Mouse (Mus musculus) midbrain, postnatal 0 days (tissue): ENCODE results near the gene BC025920. TPM values are rescaled to one million over a fixed set of nuclear protein-coding genes. Genes with fewer than 3 reads are reported as not detected.

Experiments
- ATAC-seq: fragments of 200-750 bp; cut with Nextera tagmentation; 2 replicates; pipeline ENCODE4 v1.8.0; 2017; ENCODE audit warnings: moderate number of reproducible peaks, mild to moderate bottlenecking, moderate TSS enrichment, moderate library complexity; ENCODE audit not compliant: low FRiP score
- DNase-seq: peaks from one replicate; pipeline ENCODE4 v3.0.0-alpha.2; 2015; ENCODE audit warnings: low spot score
- H3K27ac ChIP-seq: fragments of 300-500 bp; sonication (generic); 2 replicates; pipeline ENCODE4 v1.5.1; 2014; ENCODE audit warnings: low read depth, mild to moderate bottlenecking, low read length, mixed read lengths
- H3K27me3 ChIP-seq: fragments of 300-500 bp; sonication (generic); 2 replicates; pipeline ENCODE4 v1.6.1; 2014; ENCODE audit warnings: low read length, control low read depth, mixed read lengths; ENCODE audit not compliant: insufficient read depth
- H3K36me3 ChIP-seq: fragments of 300-500 bp; sonication (generic); 2 replicates; pipeline ENCODE4 v1.6.1; 2014; ENCODE audit warnings: low read length, control low read depth, mixed read lengths; ENCODE audit not compliant: insufficient read depth
- H3K4me1 ChIP-seq: fragments of 300-500 bp; sonication (generic); 2 replicates; pipeline ENCODE4 v1.6.1; 2014; ENCODE audit warnings: mild to moderate bottlenecking, control low read depth, antibody characterized with exemption, low read length, mixed read lengths; ENCODE audit not compliant: insufficient read depth
- H3K4me2 ChIP-seq: fragments of 300-500 bp; sonication (generic); 2 replicates; pipeline ENCODE4 v1.6.1; 2014; ENCODE audit warnings: low read depth, mild to moderate bottlenecking, low read length, mixed read lengths; ENCODE audit not compliant: poor library complexity, severe bottlenecking
- H3K4me3 ChIP-seq: fragments of 300-500 bp; sonication (generic); 2 replicates; pipeline ENCODE4 v1.5.1; 2014; ENCODE audit warnings: low read depth, mild to moderate bottlenecking, low read length, moderate library complexity
- H3K9ac ChIP-seq: fragments of 300-500 bp; sonication (generic); replicated peaks from 2 replicates; pipeline ENCODE4 v1.6.1; 2014; ENCODE audit warnings: mild to moderate bottlenecking, low read length, moderate library complexity, mixed read lengths; ENCODE audit not compliant: poor library complexity, severe bottlenecking
- H3K9me3 ChIP-seq: fragments of 300-500 bp; sonication (generic); 2 replicates; pipeline ENCODE4 v1.6.1; 2016; ENCODE audit warnings: low read length, control low read depth
- CTCF ChIP-seq: IDR thresholded peaks from 2 replicates; pipeline ENCODE4 v1.5.1; 2016; ENCODE audit warnings: antibody characterized with exemption, mild to moderate bottlenecking
- WGBS: fragments of 180-500 bp; shearing (Covaris S2); extraction: QIAGEN DNeasy Blood & Tissue Kit; methylation state at CpG from one replicate; pipeline ENCODE4 v1.1.7; 2014; 5-methylcytosine and 5-hydroxymethylcytosine counted together
- polyA plus RNA-seq: library from polyadenylated mRNA; unstranded; fragments of >200 nt; fragmentation: Nextera tagmentation; extraction: Ambion mirVana; gene quantifications from 2 replicates; pipeline ENCODE4 v1.2.1, GENCODE M21; 2015
- total RNA-seq: library from RNA; depleted of rRNA; stranded (reverse); fragments of >200 nt; gene quantifications from 2 replicates; pipeline ENCODE4 v1.2.3, GENCODE M21; 2014

The BC025920 gene
- total and polyA plus RNA-seq, 2 experiments from 2014 or later, result 1.2 to 1.6 TPM

DNA sequence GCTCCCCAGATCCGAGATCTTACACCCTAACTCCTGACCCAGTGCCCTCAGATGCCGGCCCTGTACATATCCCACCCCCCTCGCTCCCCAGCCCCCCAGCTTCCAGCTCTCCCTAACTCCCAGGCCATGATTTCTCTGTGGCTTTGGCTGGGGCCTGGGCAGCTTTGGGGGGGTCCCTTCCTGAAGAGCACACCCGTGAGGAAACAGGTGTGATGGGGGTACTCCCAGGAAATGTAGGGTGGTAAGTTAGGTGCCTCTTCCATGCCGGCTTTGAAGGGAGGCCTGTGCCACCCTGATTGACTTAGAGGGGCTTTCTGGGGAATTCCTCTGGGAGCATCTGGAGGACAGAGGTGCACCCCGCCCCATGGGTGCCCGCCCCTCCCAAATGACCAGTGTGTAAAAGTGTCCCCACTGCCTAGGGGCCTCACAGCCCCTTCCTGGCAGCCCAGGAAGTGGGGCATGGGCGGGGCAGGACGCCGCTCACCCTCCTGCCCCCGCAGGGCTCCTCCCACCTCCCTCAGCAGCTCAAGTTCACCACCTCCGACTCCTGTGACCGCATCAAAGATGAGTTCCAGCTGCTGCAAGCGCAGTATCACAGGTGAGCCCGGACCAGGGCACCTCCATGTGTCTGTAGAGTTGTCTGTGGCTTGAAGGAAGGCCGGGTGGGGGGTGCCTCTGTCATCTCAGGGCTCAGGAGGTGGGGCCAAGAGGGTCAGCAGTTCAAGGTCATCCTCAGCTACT lies 45.2 kb upstream of the BC025920 start:
- Histone ChIP-seq H3K27ac (peak overlapping the region; percentile 83; the same call in 1 of the 2 replicates), H3K4me1 (peaks cover 6% of the 10 kb centered on the region; the same call in 1 of the 2 replicates), H3K4me2 (peak overlapping the region; percentile 95), H3K27me3 (no peaks in the 10 kb centered on the region), H3K9me3 (no peaks in the 10 kb centered on the region), H3K36me3 (peaks cover 16% of the 10 kb centered on the region), H3K9ac (peak overlapping the region; percentile 94), H3K4me3 (peak overlapping the region; percentile 75)
- ATAC-seq (peak; percentile 3; the same call in 1 of the 2 replicates), DNase-seq (no peak)
- no peak for TF ChIP-seq CTCF
- WGBS, result 35% methylated on average over 16 of the region's 16 CpGs

DNA sequence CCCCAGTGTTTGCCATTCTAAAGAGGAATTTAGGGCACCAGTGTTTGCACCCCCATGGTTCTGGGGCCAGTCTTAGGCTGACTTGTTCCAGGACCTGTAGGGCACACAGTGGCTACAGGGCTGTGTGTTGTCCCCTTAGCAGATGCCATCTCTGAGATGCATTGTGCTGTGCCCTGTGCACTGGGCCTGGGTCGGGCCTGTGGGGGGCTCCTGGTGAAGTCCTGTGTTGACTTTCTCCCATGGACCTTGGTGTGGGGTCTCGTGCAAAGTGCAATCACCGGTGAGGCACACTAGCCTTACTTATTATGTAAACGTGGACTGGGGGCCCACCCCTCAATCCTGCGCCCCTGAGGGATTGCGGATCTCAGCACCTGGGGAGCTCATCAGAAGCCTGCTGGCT lies 43.7 kb upstream of the BC025920 start:
- H3K4me1 ChIP-seq, result peaks cover 6% of the 10 kb centered on the region; the same call in 1 of the 2 replicates
- H3K36me3 ChIP-seq, result peaks cover 27% of the 10 kb centered on the region
- H3K4me2 ChIP-seq, result no peak overlapping the region

DNA sequence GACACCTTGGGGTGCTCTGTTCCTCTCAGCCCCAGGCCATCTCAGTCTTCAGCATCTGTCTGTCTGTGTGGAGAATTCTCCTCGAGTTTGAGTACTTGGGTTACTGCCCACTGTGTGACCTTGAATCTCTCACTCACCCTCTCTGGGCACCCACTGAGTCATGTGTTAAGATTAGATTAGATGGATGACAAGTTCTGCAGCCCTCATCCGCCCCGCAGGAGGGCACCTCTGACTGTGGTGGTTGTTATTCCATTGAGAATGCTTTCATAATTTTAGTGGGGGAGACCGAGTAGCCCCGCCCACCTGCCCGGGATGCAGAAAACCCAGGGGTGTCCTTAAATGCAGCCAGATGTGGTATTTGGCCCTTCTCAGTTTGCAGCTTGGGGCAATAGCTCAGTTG lies 42.6 kb upstream of the BC025920 start:
- TF ChIP-seq CTCF, result no peak
- ATAC-seq (no peak), DNase-seq (no peak)
- Histone ChIP-seq H3K27ac (no peak overlapping the region), H3K4me3 (no peak overlapping the region), H3K4me1 (peaks cover 6% of the 10 kb centered on the region; the same call in 1 of the 2 replicates), H3K36me3 (peaks cover 27% of the 10 kb centered on the region), H3K4me2 (no peak overlapping the region), H3K9ac (no peak overlapping the region), H3K27me3 (0 out of 2 replicates have a peak, but pooled peaks cover 3% of the 10 kb centered on the region), H3K9me3 (no peaks in the 10 kb centered on the region)
- 60% methylated on average over 6 of the region's 6 CpGs for WGBS

More for the DNA sequence above, 43.7 kb upstream of the BC025920 start:
- no peak overlapping the region for H3K4me3 ChIP-seq
- DNase-seq (no peak), ATAC-seq (no peak)
- no peak for TF ChIP-seq CTCF
- H3K27me3 ChIP-seq, result 0 out of 2 replicates have a peak, but pooled peaks cover 3% of the 10 kb centered on the region
- 75% methylated on average over 6 of the region's 6 CpGs for WGBS
- H3K9me3 ChIP-seq, result no peaks in the 10 kb centered on the region
- no peak overlapping the region for H3K9ac ChIP-seq
- H3K27ac ChIP-seq, result no peak overlapping the region

DNA sequence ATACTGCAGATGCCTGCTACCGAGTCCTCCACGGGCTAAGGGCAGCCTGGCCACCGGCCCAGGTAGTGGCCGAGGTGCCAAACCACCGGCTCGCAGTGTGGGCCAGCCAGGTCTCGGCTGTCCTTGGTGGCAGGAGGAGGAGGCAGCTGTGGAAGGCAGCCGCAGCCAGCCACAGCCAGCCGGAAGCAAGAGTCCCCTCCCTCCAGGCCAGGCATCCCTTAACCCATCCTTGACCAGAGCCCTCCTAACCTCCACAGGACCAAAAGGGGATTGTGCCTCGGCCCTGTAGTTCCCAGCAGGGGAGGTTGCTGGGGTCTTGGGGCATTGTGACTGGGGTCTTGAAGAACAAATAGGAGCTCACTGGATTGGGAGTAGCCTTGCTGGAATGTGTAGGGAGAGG lies 41.9 kb upstream of the BC025920 start:
- peak overlapping the region; percentile 34 for H3K4me2 ChIP-seq
- H3K4me3 ChIP-seq, result no peak overlapping the region
- WGBS, result 11% methylated on average over 10 of the region's 10 CpGs
- ATAC-seq (peak; percentile 14; the same call in 1 of the 2 replicates), DNase-seq (peak; percentile 35)
- peaks cover 6% of the 10 kb centered on the region; the same call in 1 of the 2 replicates for H3K4me1 ChIP-seq
- H3K36me3 ChIP-seq, result peaks cover 27% of the 10 kb centered on the region
- 0 out of 2 replicates have a peak, but pooled peaks cover 3% of the 10 kb centered on the region for H3K27me3 ChIP-seq
- no peaks in the 10 kb centered on the region for H3K9me3 ChIP-seq
- TF ChIP-seq CTCF, result no peak
- H3K9ac ChIP-seq, result peak overlapping the region; percentile 33; the same call in 1 of the 2 replicates
- H3K27ac ChIP-seq, result no peak overlapping the region

DNA sequence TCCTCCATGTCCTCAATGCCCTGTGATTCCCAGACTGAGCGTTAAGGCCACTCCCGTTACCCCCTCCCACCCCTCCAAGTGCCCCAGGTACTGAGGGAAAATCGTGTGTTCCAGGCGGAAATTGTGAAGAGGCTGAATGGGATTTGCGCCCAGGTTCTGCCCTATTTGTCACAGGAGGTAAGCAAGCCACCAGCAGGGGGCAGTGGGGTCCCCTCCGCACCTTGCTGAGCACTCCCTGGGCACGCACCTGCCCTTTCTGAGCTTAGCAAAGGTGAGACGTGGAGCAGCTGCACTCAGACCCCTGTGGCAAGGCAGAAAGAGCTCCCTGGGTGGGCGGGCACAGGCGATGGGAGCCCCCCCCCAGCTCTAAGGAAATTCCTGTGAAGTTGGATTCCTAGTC lies 41.3 kb upstream of the BC025920 start:
- peaks cover 27% of the 10 kb centered on the region for H3K36me3 ChIP-seq
- WGBS, result 47% methylated on average over 9 of the region's 10 CpGs
- no peaks in the 10 kb centered on the region for H3K9me3 ChIP-seq
- 0 out of 2 replicates have a peak, but pooled peaks cover 3% of the 10 kb centered on the region for H3K27me3 ChIP-seq
- ATAC-seq, result no peak
- no peak overlapping the region for H3K4me2 ChIP-seq
- no peak overlapping the region for H3K9ac ChIP-seq
- peak; percentile 72 for TF ChIP-seq CTCF
- no peak overlapping the region for H3K4me3 ChIP-seq
- H3K27ac ChIP-seq, result no peak overlapping the region
- H3K4me1 ChIP-seq, result peaks cover 6% of the 10 kb centered on the region; the same call in 1 of the 2 replicates
- peak; percentile 46 for DNase-seq
